Mouse (Mus musculus): ENCODE results near the gene Zfp296.

The Zfp296 gene

GRCm38 (mm10) chr7:19577141-19577852 lies at the start of gene Zfp296, which contains the start of gene Gemin7:
TSS of gene Zfp296 (plus strand) at chr7:19577287.
TSS of gene Gemin7 (minus strand) at chr7:19577595.
- DNase-seq (ENCODE audit: low read depth, low spot score) = no peak

DNA sequence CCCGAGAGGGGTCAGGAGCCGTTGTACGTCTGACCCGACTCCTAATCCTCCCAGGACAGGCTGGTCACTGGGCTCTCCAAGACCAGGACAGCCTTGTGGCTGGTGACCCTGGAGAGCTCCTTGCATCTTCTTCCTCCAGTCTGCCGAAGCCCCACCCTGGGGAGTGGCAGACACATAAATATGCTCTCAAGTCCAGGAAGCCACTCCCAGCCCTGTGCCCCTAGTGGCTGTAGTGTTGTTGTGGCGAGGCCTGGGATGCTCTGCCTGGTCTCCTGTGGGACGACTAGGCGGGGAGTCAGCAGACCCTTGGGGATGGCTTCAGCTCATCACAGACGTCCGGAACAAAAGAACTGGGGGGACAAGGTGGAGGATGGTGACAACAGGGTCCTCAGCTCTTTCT lies 46.0 kb upstream of the Zfp296 start:
- DNase-seq (ENCODE audit: low read depth, low spot score) = no peak

DNA sequence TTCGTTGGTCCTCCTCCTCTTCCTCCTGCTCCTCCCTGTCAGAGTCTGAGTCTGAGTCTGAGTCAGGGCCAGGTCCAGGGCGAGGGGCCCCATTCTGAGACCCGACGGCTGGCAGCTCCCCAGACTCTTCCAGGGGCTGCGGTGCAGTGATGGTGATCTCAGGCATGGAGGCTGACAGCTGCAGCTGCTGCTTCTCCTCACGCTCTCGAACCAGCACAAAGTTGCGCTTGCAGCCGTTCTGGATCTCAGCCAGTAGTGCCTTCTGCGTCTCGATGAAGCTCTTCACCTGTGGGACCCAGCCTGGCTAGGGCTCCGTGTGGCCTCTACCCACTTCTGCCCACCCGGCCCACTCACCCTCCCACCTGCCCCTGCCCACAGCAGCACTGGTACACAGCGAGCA lies 44.8 kb upstream of the Zfp296 start:
- DNase-seq (ENCODE audit: low read depth, low spot score) = no peak

- no peak for DNase-seq (ENCODE audit: low read depth, low spot score)
Observed at GRCm38 (mm10) chr7:19534676-19535075, 42.4 kb upstream of the Zfp296 start.

DNA sequence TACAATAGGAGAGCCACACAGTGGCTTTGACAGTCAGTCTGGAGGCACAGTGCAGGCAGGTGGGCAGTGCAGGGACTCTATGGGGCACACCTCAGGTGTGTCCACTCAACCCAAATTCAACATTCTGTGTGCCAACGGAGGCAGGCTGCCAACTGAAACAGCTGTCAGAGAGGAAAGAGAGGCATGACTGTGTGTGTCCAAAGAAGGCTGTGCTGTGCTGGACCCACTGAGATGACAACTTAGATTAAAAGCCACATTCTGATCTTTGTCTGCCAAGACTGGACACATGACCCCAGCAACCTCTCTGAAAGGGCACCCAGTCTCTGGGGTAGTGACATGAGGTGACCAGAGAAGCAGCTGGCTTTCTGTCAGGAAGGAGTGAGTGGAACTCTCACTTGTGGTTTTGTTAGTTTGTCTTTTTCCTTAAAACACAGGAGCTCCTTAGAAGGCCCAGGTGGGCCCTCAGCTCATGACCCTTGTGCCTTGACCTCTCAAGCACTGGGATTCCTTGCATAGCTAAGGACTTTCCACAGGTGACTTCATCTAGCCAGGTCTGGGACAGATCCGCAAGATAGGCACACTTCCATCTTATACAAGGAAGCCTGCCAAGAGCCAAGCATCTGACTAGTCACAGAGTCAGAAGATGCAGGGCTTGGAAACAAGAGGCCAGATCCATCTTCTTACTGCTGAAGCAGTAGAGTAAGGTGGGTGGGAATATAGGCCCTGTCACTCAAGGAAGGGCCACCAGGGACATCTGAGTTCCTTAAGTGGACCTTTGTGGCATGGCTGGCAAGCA lies 36.1 kb upstream of the Zfp296 start:
- peak; percentile 52 for DNase-seq (ENCODE audit: low read depth, low spot score)

DNA sequence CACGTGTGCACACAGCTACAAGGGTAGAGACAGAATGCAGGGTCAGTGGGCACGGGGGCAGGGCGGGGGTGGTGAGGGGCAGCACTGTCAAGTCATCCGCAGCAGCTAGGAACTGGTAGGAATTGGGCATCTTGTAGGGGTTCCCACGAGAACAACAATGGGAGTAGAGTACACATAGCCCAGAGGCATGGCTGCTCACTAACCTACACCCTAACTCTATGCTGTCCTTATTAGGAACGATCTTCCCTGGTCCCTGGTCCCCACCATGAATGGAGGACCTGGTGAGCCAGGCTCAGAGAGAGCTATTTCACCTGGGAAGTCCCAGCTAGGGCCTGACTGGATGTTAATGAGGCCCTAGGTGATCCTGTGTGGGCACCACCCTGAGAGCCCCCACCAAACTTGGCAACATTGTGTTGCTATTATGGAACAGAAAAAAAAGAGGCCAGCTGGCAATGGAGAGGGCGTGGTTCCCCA lies 35.4 kb upstream of the Zfp296 start:
- no peak for DNase-seq (ENCODE audit: low read depth, low spot score)

DNA sequence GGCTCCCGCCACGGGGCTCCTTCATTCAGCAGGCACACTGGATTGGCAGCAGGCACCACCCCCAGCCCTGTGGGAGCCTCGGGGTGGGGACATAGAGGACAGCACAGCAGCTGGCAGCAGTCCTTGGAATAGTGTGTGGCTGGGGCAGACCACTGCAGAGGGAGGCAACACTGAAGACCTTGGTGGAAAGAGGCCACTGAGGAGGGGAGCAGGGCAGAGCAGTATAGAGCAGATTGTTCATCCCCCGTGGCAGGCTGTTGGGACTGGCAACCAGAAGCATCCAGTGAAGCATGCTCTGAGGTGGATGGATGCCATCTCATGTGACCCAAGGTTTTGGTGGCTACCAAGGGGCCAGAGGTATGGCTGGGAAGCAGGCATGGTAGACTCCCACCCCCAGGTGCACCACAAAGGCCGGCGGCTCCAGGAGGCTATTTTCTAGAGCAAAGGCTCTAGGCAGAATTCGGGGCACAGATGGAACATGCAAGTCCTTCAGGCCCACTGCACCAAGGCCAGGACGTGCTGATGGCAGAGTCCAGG lies 34.9 kb upstream of the Zfp296 start:
- DNase-seq (ENCODE audit: low read depth, low spot score) = peak; percentile 78

GRCm38 (mm10) chr7:19543584-19543983 lies 33.5 kb upstream of the Zfp296 start:
- DNase-seq (ENCODE audit: low read depth, low spot score) = no peak

- DNase-seq (ENCODE audit: low read depth, low spot score) = no peak
Observed at GRCm38 (mm10) chr7:19546007-19546406, 31.1 kb upstream of the Zfp296 start.

DNA sequence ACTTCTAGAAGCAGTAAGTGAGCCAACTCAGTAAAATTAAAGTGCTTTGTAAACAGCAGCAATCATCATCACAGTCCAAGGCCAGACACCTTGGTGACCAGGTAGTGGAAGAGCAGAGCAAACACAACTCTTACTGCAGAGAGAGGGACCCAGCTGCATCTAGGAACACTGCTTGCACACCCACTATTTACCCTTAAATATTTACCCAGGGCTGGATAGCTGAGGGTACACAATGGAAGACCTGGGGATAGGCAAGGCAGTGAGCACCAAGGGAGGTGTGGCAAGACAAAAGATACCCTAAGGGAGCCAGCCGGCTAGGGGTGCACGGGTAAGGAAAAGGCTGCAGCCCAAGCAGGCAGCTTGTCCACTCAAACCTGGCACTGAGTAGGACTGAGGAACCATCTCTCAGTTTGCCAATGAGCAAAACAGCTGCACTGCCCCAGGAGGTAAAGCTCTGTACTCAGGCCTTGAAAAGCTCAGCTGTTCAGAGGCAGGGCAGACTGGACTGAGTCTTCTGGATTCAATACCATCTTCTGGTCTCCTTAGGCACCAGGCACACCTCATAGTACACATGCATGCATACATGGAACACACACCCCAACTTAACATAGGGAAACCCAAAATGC lies 29.6 kb upstream of the Zfp296 start:
- DNase-seq (ENCODE audit: low read depth, low spot score) = no peak

DNA sequence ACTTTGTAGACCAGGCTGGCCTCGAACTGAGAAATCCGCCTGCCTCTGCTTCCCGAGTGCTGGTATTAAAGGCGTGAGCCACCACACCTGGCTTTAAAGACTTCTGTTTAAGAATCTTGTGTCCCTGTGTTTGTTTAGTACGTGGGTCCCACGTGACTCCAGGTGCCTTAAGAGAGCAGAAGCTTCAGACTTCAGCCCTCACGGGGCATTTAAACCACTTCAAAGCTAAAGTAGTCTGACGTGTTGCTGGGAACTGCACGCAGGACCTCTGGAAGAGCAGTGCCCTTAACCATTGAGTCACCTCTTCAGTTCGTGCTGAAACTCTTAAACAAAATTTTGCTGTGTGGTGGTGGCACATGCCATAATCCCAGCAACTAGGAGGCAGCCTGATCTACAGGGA lies 27.7 kb upstream of the Zfp296 start:
- no peak for DNase-seq (ENCODE audit: low read depth, low spot score)

DNA sequence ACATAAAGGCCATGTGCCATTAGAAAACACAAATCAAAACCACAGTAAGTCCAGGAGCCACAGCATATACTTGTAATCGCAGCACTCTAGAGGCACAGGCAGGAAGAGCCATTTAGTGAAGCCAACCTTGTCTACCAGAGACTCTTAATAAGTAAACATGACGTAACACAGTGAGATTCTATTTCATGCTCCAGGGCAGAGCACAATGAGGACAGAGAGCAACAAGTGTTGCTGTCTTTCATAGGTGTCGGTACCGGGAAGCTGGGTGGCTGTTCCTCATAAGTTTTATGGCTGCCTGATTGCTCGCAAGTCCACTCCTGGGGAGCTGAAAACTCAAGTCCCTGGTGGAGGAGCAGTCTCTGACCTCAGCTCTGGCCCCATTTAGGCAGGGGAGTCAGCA lies 25.5 kb upstream of the Zfp296 start:
- no peak for DNase-seq (ENCODE audit: low read depth, low spot score)

GRCm38 (mm10) chr7:19552443-19552842 lies 24.6 kb upstream of the Zfp296 start:
- DNase-seq (ENCODE audit: low read depth, low spot score) = no peak

DNA sequence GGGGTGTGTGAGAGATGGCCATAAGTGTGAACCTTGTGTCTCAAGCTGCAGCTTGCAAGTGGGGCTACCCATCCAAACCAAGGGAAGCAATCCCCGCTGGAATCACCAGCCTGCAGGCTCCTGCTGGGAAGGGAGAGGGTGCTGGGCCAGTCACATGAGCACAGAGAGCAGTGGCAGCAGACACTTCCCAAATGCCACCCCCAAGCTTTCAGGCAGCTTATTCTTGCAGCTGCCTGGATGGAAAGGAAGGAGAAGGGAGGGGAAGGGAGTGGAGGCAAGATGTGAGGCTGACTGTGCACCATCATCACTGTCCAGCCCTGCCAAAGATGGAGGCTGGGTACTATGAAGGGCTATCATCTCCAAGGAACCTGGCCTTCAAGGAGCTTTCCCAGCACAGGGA lies 22.9 kb upstream of the Zfp296 start:
- peak; percentile 91 for DNase-seq (ENCODE audit: low read depth, low spot score)

DNA sequence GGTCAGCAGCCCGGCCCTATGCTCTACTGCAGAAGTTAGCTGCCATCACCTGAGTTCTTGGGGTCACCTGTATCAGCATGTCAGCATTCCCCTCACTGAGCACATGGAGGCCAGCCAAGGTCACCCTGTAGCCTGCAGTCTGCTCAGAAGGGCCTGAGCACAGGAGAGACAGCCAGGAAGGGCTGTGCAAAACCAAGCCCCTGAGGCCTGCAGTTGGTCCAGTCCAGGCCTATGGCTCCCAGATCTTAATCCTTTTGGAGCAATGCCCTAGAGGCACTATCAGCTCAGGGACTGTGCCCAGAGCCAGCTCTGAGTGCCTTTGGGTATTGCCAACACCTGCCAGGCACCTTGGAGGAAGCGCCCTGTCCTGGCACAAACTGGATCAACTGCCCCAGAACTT lies 20.0 kb upstream of the Zfp296 start:
- no peak for DNase-seq (ENCODE audit: low read depth, low spot score)

- peak; percentile 53 for DNase-seq (ENCODE audit: low read depth, low spot score)
Observed at GRCm38 (mm10) chr7:19557982-19558900, 18.8 kb upstream of the Zfp296 start.

DNA sequence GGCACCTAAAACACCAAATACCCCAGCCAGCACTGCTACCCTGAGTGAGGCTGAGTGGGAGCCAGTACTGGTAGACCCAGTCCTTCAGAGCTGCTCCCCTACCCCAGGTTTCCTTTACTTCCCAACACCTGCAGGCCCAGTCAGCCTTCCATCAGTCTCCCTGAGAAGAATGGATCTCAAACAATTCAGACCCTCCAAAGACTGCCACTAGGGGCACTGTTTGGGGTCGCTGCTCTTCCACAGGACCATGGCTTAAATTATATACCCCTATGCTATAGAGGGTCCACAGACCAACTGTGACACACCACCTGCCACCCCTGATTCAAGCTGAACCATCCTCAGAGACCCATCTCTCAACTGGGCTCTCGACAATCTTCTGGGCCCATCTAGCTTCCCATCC lies 18.1 kb upstream of the Zfp296 start:
- DNase-seq (ENCODE audit: low read depth, low spot score) = no peak

DNA sequence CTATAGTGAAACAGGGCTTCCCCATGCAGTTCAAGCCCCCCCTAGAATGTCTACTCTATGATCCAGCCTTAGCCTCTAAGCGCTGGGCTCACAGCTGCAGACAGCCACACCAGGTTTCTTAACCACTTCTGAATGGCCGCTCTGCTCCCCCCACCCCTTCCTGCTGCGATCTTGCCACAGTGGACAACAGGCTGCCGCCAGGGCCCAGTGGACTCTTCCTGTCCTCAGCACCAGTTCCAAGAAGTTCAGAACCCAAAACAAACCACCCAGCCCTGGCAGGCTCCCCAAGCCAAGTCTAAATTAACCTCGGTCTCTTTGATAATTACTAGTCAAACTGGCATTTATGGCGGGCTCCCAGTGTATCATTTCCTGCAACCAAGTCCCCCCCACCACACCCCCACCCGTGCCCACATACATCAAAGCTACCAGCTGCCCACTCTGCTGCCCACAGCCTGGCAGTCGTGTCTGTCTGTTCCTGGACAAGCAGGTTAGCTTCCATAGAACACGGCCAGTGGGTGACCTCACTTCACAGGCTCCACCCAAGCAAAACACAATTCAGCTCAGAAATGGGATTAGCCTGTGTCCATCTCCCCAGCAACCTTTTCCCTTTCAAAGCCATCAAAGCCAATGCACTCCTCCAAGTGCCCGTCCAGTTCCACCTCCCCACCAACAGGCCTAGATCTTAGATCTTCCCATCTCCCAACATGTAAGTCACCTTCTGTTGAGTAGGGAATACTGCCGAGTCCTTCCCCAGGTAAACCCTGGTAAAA lies 16.4 kb upstream of the Zfp296 start:
- DNase-seq (ENCODE audit: low read depth, low spot score) = no peak

DNA sequence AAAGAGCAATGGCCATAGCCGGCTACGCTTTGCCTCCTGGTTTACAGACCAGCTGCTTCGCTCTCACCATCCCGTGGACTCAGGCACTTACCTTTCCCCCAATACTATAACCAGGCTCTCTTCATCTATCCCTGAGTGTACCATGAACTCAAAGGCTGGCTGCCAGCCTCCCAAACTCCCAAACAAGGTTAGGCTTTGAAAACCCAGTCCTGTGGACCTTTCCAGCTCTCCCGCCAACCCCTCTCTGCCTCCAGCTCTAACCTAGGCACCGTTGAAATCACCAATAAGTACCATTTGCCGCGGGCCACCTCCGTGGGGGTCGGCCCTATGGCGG lies 15.7 kb upstream of the Zfp296 start:
- no peak for DNase-seq (ENCODE audit: low read depth, low spot score)

All from brain, adult 2 months (tissue).